Mouse (Mus musculus): ENCODE results near the gene Gng7.

DNA sequence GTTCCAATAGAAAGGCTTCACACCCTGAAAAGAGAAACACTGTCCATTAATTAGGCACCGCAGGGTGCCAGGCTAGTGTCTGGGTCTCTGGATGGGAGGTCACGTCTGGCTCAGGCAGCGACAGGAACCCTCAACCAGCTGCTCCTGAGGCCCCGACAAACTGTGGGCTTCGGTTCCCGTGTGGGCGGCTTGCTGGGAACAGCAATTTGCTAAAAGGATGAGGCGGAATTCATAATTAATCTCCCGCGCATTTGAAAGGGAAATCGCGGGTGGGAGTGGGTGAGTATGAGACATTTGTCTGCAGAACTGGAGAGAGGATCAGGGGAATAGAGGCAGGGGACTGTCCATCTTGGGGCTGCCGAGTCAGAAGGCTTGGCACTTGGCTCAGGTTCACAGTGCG is 16.7 kb downstream of the Gng7 start:
- TF ChIP-seq CTCF (IDR thresholded peaks at IDR 0.05; ENCODE audit: extremely low read depth, insufficient read depth, low read length) (no peak), POLR2A (IDR thresholded peaks at IDR 0.05; ENCODE audit: extremely low read depth, insufficient read depth, low read length) (no peak)

Data from cortical plate, adult 2 months (tissue).